Mouse (Mus musculus): ENCODE measurements at regions not wholly inside any gene's neighbourhood (a gene's known extent, or its start where the extent isn't known, plus 50 kb on each side); places are given as distances from the start of the nearest gene placed in this dataset.

GRCm38 (mm10) chr1:128724433-128725091 is 132.5 kb upstream of the Cxcr4 start:
- no peak for DNase-seq (ENCODE audit: low read depth)

GRCm38 (mm10) chr1:128723843-128724242 is 131.8 kb upstream of the Cxcr4 start:
- DNase-seq (ENCODE audit: low read depth), result no peak

- DNase-seq (ENCODE audit: low read depth), result no peak
Measured at GRCm38 (mm10) chr1:128722061-128722471, 130.0 kb upstream of the Cxcr4 start.

GRCm38 (mm10) chr1:128714843-128715242 is 122.8 kb upstream of the Cxcr4 start:
- DNase-seq (ENCODE audit: low read depth), result no peak

GRCm38 (mm10) chr1:128712876-128713275 is 120.8 kb upstream of the Cxcr4 start:
- DNase-seq (ENCODE audit: low read depth), result no peak

GRCm38 (mm10) chr1:128711121-128711520 is 119.0 kb upstream of the Cxcr4 start:
- DNase-seq (ENCODE audit: low read depth), result no peak

- no peak for DNase-seq (ENCODE audit: low read depth)
Measured at GRCm38 (mm10) chr1:128707747-128708146, 115.7 kb upstream of the Cxcr4 start.

- DNase-seq (ENCODE audit: low read depth), result no peak
Measured at GRCm38 (mm10) chr1:128706167-128706566, 114.1 kb upstream of the Cxcr4 start.

GRCm38 (mm10) chr1:128705071-128705503 is 113.0 kb upstream of the Cxcr4 start:
- DNase-seq (ENCODE audit: low read depth), result no peak

- DNase-seq (ENCODE audit: low read depth), result no peak
Measured at GRCm38 (mm10) chr1:128701326-128701725, 109.2 kb upstream of the Cxcr4 start.

GRCm38 (mm10) chr1:128697962-128698361 is 105.9 kb upstream of the Cxcr4 start:
- DNase-seq (ENCODE audit: low read depth), result no peak

- no peak for DNase-seq (ENCODE audit: low read depth)
Measured at GRCm38 (mm10) chr1:128695936-128696335, 103.8 kb upstream of the Cxcr4 start.

GRCm38 (mm10) chr1:128692799-128693198 is 100.7 kb upstream of the Cxcr4 start:
- no peak for DNase-seq (ENCODE audit: low read depth)

GRCm38 (mm10) chr1:128692313-128692712 is 100.2 kb upstream of the Cxcr4 start:
- no peak for DNase-seq (ENCODE audit: low read depth)

GRCm38 (mm10) chr1:128687236-128687927 is 95.3 kb upstream of the Cxcr4 start:
- no peak for DNase-seq (ENCODE audit: low read depth)

GRCm38 (mm10) chr1:128685467-128686137 is 93.5 kb upstream of the Cxcr4 start:
- no peak for DNase-seq (ENCODE audit: low read depth)

GRCm38 (mm10) chr1:128682942-128683341 is 90.8 kb upstream of the Cxcr4 start:
- no peak for DNase-seq (ENCODE audit: low read depth)

GRCm38 (mm10) chr1:128681261-128681660 is 89.2 kb upstream of the Cxcr4 start:
- DNase-seq (ENCODE audit: low read depth), result no peak

GRCm38 (mm10) chr1:128680538-128680937 is 88.4 kb upstream of the Cxcr4 start:
- DNase-seq (ENCODE audit: low read depth), result no peak

- no peak for DNase-seq (ENCODE audit: low read depth)
Measured at GRCm38 (mm10) chr1:128680012-128680411, 87.9 kb upstream of the Cxcr4 start.

GRCm38 (mm10) chr1:128679005-128679980 is 87.2 kb upstream of the Cxcr4 start:
- DNase-seq (ENCODE audit: low read depth), result no peak

GRCm38 (mm10) chr1:128675538-128675937 is 83.4 kb upstream of the Cxcr4 start:
- no peak for DNase-seq (ENCODE audit: low read depth)
